Mouse (Mus musculus): ENCODE measurements around the gene Gm17067. TPM values are rescaled to one million over a fixed set of nuclear protein-coding genes. Genes with fewer than 3 reads are reported as not detected.
"Not testable (repeated sequence)": the region's sequence is repeated elsewhere in the genome, so short reads cannot be mapped to it uniquely, and the experiment has no call there.

Gm17067 gene
- total RNA-seq (2021), result not detected
- long read RNA-seq, experiment 1, result 0 reads
- long read RNA-seq, experiment 2, result 0 reads

- DNase-seq; intact Hi-C loops (cut with DNase I): not testable (repeated sequence)
These were observed at the start of gene Gm17067 for GRCm38 (mm10) chr7:42726917-42727316. Gene Gm17067, minus strand, starts transcription at chr7:42727017.

- DNase-seq, result no peak
- intact Hi-C loops (cut with DNase I), result no loop called here
These were observed 23.0 kb upstream of the Gm17067 start for GRCm38 (mm10) chr7:42749836-42750235.

- intact Hi-C loops (cut with DNase I), result no loop called here
- DNase-seq, result no peak
These were observed 11.9 kb upstream of the Gm17067 start for GRCm38 (mm10) chr7:42738536-42739210.

GRCm38 (mm10) chr7:42693251-42693650, 33.6 kb downstream of the Gm17067 start:
- DNase-seq; intact Hi-C loops (cut with DNase I): not testable (repeated sequence)

- peak; percentile 73 to 74 for DNase-seq
- intact Hi-C loops (cut with DNase I), result not testable (repeated sequence)
These were observed 34.3 kb downstream of the Gm17067 start, which contains the start of gene Zfp975 for GRCm38 (mm10) chr7:42692362-42693158. Gene Zfp975, minus strand, starts transcription at chr7:42692742.

GRCm38 (mm10) chr7:42680081-42680480, 46.7 kb downstream of the Gm17067 start:
- intact Hi-C loops (cut with DNase I); DNase-seq: not testable (repeated sequence)

GRCm38 (mm10) chr7:42679646-42680045, 47.2 kb downstream of the Gm17067 start:
- DNase-seq; intact Hi-C loops (cut with DNase I): not testable (repeated sequence)

GRCm38 (mm10) chr7:42660140-42660539, 66.7 kb downstream of the Gm17067 start:
- intact Hi-C loops (cut with DNase I); DNase-seq: not testable (repeated sequence)

Other genes with a start within 250 kb of the Gm17067 start
- gene Zfp141, start 221.3 kb downstream of the Gm17067 start, total RNA-seq (2021), result 1 to 10 TPM; 4.2 to 6.7 TPM
- not detected for gene Gm21028, start 148.4 kb downstream of the Gm17067 start, total RNA-seq (2021)
- under 1 TPM; 0.30 to 0.31 TPM for gene Zfp977, start 134.5 kb downstream of the Gm17067 start, total RNA-seq (2021)
- 1 to 10 TPM in 1 of 2 experiments, under 1 TPM in 1; 0.42 to 1.4 TPM for gene Zfp976, start 84.4 kb downstream of the Gm17067 start, total RNA-seq (2021)
- gene Zfp975, start 34.3 kb downstream of the Gm17067 start, total RNA-seq (2021), result 1 to 10 TPM; 2.7 to 3.8 TPM
- gene Vmn2r62, start 66.5 kb upstream of the Gm17067 start, total RNA-seq (2021), result not detected
- under 1 TPM in 1 of 2 experiments, not detected in 1; 0.10 TPM for gene Gm2381, start 140.2 kb upstream of the Gm17067 start, total RNA-seq (2021)
- gene Vmn2r63, start 206.8 kb upstream of the Gm17067 start, total RNA-seq (2021), result not detected

Data from gastrocnemius, postnatal 36 days (tissue).